Mouse (Mus musculus): ENCODE data around the gene Atad3a. TPM values are rescaled to one million over a fixed set of nuclear protein-coding genes. Genes with fewer than 3 reads are reported as not detected.
A peak's percentile ranks its signal among the peaks of the same experiment; 100 is the strongest.

The Atad3a gene
- polyA plus RNA-seq, 1 experiment from 2014 or later: 73.3 TPM

DNA sequence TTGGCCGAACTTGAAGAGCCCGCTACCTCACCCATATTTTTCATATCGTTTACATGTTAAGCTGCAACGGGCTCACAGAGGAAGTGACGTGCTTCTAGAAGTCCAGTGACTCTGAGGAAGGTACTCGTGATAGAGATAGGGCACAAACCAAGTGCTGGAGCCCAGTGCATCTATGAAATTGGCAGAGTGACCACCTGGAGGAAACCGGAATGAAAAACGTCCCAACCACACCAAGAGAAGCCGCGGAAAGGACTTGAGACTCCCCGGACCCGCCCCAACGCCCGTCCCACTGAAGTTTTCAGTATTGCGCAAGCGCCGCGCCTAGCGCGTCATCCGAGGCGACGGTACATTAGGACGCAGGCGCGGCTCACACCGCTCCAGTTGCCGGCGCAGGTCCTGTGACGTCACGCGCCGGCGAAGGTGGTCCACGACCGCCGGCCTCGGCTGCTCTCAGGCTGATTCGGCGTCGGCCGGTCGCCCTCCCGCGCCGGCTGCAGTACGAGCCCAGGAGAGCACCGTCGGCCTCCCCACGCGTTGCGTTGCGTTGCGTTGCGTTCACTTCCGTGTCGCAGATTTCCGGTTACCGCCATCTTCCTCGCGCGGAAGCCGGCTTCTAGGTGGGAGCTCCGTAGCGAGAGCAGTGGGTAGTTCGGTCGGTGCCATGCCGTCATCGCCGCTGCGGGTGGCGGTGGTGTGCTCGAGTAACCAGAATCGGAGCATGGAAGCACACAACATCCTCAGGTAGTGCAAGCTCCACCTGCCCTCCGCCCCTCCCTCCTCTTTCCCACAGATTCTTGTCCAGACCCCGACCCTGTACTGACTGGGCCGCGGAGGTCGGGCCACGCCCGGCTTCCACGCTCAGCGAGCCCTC, 55.9 kb downstream of the Atad3a start, which contains the start of gene Ssu72:
Gene Ssu72 (plus strand): TSS at position 80 of the 871 bp plus-strand sequence.
- peaks cover 12% of the 10 kb centered on the region for H3K4me1 ChIP-seq (replicated peaks; ENCODE audit: control insufficient read depth, insufficient read depth, low read length)
- peak within 1 kb of the TSS; percentile 85 for H3K4me2 ChIP-seq (ENCODE audit: low read depth, low read length)
- peak within 1 kb of the TSS; percentile 93 for H3K9ac ChIP-seq (ENCODE audit: low read length)
- H3K36me3 ChIP-seq (ENCODE audit: control insufficient read depth, insufficient read depth, low read length): no peaks in the 10 kb centered on the region
- peak within 1 kb of the TSS; percentile 97 for H3K27ac ChIP-seq (ENCODE audit: low read length)
- peak; percentile 95 for ATAC-seq (ENCODE audit: low read depth)
- under 1% methylated on average over 77 of the region's 83 CpGs for WGBS
- H3K9me3 ChIP-seq (ENCODE audit: control insufficient read depth, low read length): no peaks in the 10 kb centered on the region
- H3K27me3 ChIP-seq (ENCODE audit: control insufficient read depth, insufficient read depth, low read depth, low read length): no peaks in the 10 kb centered on the region
- peak within 1 kb of the TSS; percentile 95 for H3K4me3 ChIP-seq (ENCODE audit: low read length)

DNA sequence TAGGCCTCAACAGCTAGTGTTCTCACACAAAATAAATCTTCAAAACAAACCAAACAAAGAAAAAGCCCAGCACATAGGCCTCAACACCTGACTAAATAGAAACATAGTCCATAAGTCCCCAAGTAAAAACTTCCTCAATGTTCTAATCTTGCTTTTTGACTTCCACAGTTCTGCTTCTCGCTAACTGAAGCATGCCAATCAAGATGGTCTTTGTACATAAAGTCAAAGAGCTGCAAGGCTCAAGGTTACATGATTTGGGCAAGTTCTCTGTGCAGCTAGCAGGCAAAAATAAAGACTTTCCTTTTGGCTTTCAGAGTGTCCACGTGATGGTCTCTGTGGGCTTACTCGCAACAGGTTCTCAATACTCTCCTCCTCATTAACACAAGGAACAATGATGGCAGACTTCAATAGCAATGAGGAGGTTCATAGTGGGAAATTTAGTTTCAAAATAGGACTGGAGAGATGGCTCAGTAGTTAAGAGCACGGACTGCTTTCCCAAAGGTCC, 57.4 kb downstream of the Atad3a start:
- Histone ChIP-seq H3K27ac (ENCODE audit: low read length) (no peak overlapping the region), H3K9me3 (ENCODE audit: control insufficient read depth, low read length) (no peaks in the 10 kb centered on the region), H3K4me2 (ENCODE audit: low read depth, low read length) (no peak overlapping the region), H3K36me3 (ENCODE audit: control insufficient read depth, insufficient read depth, low read length) (no peaks in the 10 kb centered on the region), H3K4me1 (replicated peaks; ENCODE audit: control insufficient read depth, insufficient read depth, low read length) (peaks cover 12% of the 10 kb centered on the region), H3K27me3 (ENCODE audit: control insufficient read depth, insufficient read depth, low read depth, low read length) (no peaks in the 10 kb centered on the region), H3K4me3 (ENCODE audit: low read length) (no peak overlapping the region), H3K9ac (ENCODE audit: low read length) (no peak overlapping the region)
- no peak for ATAC-seq (ENCODE audit: low read depth)
- WGBS: 94% methylated on average over 4 of the region's 4 CpGs

DNA sequence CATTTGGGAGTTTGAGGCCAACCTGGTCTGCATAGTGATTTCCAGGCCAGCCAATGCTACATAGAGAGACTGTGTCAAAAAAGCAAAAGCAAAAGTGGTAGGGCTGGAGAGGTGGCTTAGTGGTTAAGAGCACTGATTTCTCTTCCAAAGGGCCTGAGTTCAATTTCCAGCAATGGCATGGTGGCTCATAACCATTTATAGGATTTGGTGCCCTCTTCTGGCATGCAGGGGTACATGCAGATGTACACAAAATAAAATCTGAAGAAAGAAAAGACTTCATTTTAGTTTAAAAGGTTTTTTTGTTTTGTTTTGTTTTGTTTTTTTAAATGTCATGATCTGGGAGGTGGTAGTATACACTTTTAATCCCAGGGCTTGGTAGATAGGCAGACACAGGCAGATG, 60.5 kb downstream of the Atad3a start:
- no peak overlapping the region for H3K4me3 ChIP-seq (ENCODE audit: low read length)
- H3K9ac ChIP-seq (ENCODE audit: low read length): no peak overlapping the region
- no peak overlapping the region for H3K4me2 ChIP-seq (ENCODE audit: low read depth, low read length)
- no peaks in the 10 kb centered on the region for H3K36me3 ChIP-seq (ENCODE audit: control insufficient read depth, insufficient read depth, low read length)
- H3K4me1 ChIP-seq (replicated peaks; ENCODE audit: control insufficient read depth, insufficient read depth, low read length): peaks cover 3% of the 10 kb centered on the region; the same call in 1 of the 2 replicates
- no peak overlapping the region for H3K27ac ChIP-seq (ENCODE audit: low read length)
- no peaks in the 10 kb centered on the region for H3K9me3 ChIP-seq (ENCODE audit: control insufficient read depth, low read length)
- ATAC-seq (ENCODE audit: low read depth): no peak
- peaks cover 2% of the 10 kb centered on the region; the same call in 1 of the 2 replicates for H3K27me3 ChIP-seq (ENCODE audit: control insufficient read depth, insufficient read depth, low read depth, low read length)

DNA sequence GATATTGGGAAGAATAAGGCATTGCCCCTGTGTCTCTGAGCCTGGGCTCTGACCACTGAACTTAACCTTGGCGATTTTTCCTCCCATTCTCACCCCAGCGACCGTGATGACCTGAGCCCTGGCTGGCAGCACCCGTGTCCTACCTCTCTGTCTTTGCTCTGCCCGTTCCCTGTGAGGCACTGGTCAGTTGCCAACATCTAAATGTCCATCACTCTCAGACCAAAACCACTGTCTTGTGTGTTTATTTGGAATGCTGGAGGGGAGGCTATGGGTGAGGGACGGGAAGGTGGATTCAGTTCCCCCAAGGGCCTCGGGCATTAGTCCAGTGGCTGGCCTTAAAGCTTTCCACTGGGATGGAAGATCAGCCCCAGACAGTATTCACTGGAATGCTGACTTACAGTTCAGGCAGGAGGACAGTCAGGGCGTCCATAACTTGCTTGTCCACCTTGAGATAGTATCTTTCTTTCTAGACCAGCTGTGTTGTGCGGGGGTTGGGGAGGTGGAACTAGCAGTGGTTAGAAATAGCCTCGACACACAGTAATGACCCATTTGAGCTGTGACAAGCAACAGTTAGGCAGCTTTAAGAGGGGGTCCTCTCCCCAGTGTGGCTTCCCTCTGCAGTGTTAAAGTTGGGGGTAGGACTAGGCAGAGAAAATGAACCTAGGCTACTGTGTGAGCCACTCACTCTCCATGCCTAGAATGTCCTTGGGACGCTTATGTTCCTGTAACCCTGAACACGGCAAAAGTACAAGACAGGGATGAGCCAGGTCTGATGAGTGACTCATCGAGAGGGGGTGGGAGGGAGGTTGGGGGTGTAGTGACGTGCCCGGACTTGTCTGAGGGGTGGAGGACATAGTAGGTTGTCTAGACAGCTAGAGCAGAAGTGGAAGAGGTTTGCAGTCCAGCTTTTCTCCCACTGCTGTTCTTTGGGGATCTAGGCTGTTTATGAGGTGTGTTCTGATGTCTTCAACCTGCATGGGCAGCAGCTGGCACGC, 64.3 kb downstream of the Atad3a start:
- no peak overlapping the region for H3K27ac ChIP-seq (ENCODE audit: low read length)
- H3K27me3 ChIP-seq (ENCODE audit: control insufficient read depth, insufficient read depth, low read depth, low read length): peaks cover 7% of the 10 kb centered on the region; the same call in 1 of the 2 replicates
- no peaks in the 10 kb centered on the region for H3K9me3 ChIP-seq (ENCODE audit: control insufficient read depth, low read length)
- no peak for ATAC-seq (ENCODE audit: low read depth)
- H3K4me3 ChIP-seq (ENCODE audit: low read length): no peak overlapping the region
- H3K9ac ChIP-seq (ENCODE audit: low read length): no peak overlapping the region
- no peak overlapping the region for H3K4me2 ChIP-seq (ENCODE audit: low read depth, low read length)
- WGBS: 68% methylated on average over 16 of the region's 16 CpGs
- H3K4me1 ChIP-seq (replicated peaks; ENCODE audit: control insufficient read depth, insufficient read depth, low read length): peaks cover 4% of the 10 kb centered on the region; the same call in 1 of the 2 replicates
- no peaks in the 10 kb centered on the region for H3K36me3 ChIP-seq (ENCODE audit: control insufficient read depth, insufficient read depth, low read length)

DNA sequence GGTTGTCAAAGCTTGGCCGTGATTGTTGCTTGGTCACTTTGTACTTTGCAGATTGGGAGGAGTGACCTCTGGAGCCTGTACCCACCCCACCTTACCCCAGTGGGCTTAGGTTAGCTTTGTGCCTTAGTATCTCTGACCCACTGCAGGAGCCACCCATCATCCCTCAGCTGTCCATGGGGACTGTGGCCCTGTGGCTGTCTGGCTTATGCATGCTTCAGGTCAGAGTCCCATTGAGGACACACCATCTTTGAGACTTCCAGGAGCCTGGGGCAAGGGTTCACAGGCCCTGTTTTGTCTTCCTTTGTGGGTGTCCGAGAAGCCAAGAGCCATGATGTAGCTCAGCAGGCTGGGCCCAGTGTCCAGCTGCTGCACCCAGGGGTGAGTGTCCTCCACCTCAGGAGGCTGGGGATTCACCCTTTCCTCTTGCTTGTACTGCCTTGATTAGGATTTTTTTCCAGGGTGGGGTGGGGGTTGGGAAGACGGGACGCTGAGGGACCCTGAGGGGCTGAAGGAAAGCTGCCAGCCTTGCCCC, 65.3 kb downstream of the Atad3a start:
- H3K4me1 ChIP-seq (replicated peaks; ENCODE audit: control insufficient read depth, insufficient read depth, low read length): peaks cover 4% of the 10 kb centered on the region; the same call in 1 of the 2 replicates
- H3K9me3 ChIP-seq (ENCODE audit: control insufficient read depth, low read length): no peaks in the 10 kb centered on the region
- peak overlapping the region; percentile 89; the same call in 1 of the 2 replicates for H3K4me2 ChIP-seq (ENCODE audit: low read depth, low read length)
- H3K27ac ChIP-seq (ENCODE audit: low read length): no peak overlapping the region
- peaks cover 7% of the 10 kb centered on the region; the same call in 1 of the 2 replicates for H3K27me3 ChIP-seq (ENCODE audit: control insufficient read depth, insufficient read depth, low read depth, low read length)
- no peak for ATAC-seq (ENCODE audit: low read depth)
- no peaks in the 10 kb centered on the region for H3K36me3 ChIP-seq (ENCODE audit: control insufficient read depth, insufficient read depth, low read length)
- WGBS: 83% methylated on average over 4 of the region's 4 CpGs
- H3K4me3 ChIP-seq (ENCODE audit: low read length): peak overlapping the region; percentile 74; the same call in 1 of the 2 replicates
- no peak overlapping the region for H3K9ac ChIP-seq (ENCODE audit: low read length)

DNA sequence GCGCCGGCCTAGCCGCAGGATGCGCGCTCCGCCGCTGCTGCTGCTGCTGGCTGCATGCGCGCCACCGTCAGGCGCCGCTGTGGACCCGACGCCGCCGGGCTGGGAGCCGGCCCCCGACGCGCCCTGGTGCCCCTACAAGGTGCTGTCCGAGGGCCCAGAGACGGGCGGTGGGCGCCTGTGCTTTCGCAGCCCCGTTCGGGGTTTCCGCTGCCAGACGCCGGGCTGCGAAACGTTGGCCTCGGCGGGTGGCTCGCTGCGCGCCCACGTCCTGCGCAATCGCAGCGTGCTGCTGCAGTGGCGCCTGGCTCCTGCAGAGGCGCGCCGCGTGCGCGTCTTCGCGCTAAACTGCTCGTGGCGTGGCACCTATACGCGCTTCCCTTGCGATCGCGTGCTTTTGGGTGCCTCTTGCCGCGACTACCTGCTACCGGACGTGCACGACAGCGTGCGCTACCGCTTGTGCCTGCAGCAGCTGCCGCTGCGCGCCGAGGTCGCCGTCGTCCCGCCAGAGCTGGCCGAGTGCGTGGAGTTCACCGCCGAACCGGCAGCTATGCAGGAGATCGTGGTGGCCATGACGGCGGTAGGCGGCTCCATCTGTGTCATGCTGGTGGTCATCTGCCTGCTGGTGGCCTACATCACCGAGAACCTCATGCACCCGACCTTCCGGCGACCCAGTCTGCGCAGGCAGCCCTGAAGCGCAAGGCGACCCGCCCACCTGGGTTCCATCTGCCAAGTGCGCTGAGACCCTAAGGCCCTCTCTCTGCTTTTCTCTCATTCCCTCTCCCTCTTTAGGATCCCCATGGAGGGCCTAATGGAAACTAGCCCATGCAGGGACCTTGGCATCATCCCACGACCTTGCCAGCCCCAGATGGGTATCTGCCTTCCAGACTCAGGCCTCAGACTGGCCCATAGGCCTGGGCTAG, 66.2 kb downstream of the Atad3a start:
- no peak overlapping the region for H3K27ac ChIP-seq (ENCODE audit: low read length)
- no peaks in the 10 kb centered on the region for H3K9me3 ChIP-seq (ENCODE audit: control insufficient read depth, low read length)

DNA sequence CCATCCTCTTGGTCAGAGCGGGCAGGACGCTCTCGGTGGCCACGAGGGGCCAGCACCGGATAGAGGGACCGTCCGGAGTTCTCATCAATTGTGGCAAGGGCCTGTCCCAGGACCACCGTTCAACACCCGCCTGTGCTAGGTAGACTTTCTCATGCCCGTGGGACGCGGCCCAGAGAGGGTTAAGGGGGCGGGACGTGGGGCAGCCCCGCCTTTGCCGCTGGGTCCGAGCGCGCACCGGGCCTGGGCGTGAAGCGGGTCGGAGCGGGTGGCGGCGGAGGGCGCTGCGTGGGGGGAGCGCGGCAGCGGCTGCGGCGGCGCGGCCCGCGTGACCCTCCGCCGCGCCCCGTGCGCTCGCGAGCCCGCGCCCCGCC, 66.8 kb downstream of the Atad3a start, which contains the start of gene Fndc10:
Gene Fndc10 (plus strand): TSS at position 232 of the 371 bp plus-strand sequence.
- Histone ChIP-seq H3K27me3 (ENCODE audit: control insufficient read depth, insufficient read depth, low read depth, low read length) (peaks cover 7% of the 10 kb centered on the region; the same call in 1 of the 2 replicates), H3K36me3 (ENCODE audit: control insufficient read depth, insufficient read depth, low read length) (no peaks in the 10 kb centered on the region), H3K4me3 (ENCODE audit: low read length) (peak within 1 kb of the TSS; percentile 74), H3K27ac (ENCODE audit: low read length) (no peak within 1 kb of the TSS), H3K9ac (ENCODE audit: low read length) (peak within 1 kb of the TSS; percentile 73), H3K4me1 (replicated peaks; ENCODE audit: control insufficient read depth, insufficient read depth, low read length) (peaks cover 4% of the 10 kb centered on the region; the same call in 1 of the 2 replicates), H3K4me2 (ENCODE audit: low read depth, low read length) (peak within 1 kb of the TSS; percentile 89), H3K9me3 (ENCODE audit: control insufficient read depth, low read length) (no peaks in the 10 kb centered on the region)
- ATAC-seq (ENCODE audit: low read depth): peak; percentile 86
- under 1% methylated on average over 46 of the region's 47 CpGs for WGBS

More for the DNA sequence above, 66.2 kb downstream of the Atad3a start:
- peak overlapping the region; percentile 73 for H3K9ac ChIP-seq (ENCODE audit: low read length)
- ATAC-seq (ENCODE audit: low read depth): peak; percentile 77
- H3K36me3 ChIP-seq (ENCODE audit: control insufficient read depth, insufficient read depth, low read length): no peaks in the 10 kb centered on the region
- peak overlapping the region; percentile 74 for H3K4me3 ChIP-seq (ENCODE audit: low read length)
- WGBS: under 1% methylated on average over 88 of the region's 92 CpGs
- peak overlapping the region; percentile 89 for H3K4me2 ChIP-seq (ENCODE audit: low read depth, low read length)
- H3K4me1 ChIP-seq (replicated peaks; ENCODE audit: control insufficient read depth, insufficient read depth, low read length): peaks cover 4% of the 10 kb centered on the region; the same call in 1 of the 2 replicates
- H3K27me3 ChIP-seq (ENCODE audit: control insufficient read depth, insufficient read depth, low read depth, low read length): peaks cover 7% of the 10 kb centered on the region; the same call in 1 of the 2 replicates

DNA sequence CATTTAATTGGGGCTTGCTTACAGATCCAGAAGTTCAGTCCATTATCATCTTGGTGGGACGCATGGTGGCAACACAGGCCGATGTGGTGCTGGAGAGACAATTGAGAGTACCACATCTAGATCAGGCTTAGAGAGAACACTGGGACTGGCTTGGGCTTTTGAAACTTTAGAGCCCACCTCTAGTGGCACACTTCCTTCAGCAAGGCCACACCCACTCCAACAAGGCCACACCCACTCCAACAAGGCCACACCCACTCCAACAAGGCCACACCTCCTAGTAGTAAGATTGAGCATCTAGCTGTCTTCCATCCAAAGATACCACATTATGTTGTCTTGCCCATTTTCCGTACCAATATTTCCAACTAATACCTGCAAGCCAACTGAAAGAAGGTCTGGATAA, 68.5 kb downstream of the Atad3a start:
- no peaks in the 10 kb centered on the region for H3K9me3 ChIP-seq (ENCODE audit: control insufficient read depth, low read length)
- no peak for ATAC-seq (ENCODE audit: low read depth)
- no peak overlapping the region for H3K4me2 ChIP-seq (ENCODE audit: low read depth, low read length)
- WGBS: 94% methylated on average over 3 of the region's 3 CpGs
- H3K4me1 ChIP-seq (replicated peaks; ENCODE audit: control insufficient read depth, insufficient read depth, low read length): peaks cover 4% of the 10 kb centered on the region; the same call in 1 of the 2 replicates
- no peak overlapping the region for H3K27ac ChIP-seq (ENCODE audit: low read length)
- no peaks in the 10 kb centered on the region for H3K36me3 ChIP-seq (ENCODE audit: control insufficient read depth, insufficient read depth, low read length)
- no peak overlapping the region for H3K9ac ChIP-seq (ENCODE audit: low read length)
- no peak overlapping the region for H3K4me3 ChIP-seq (ENCODE audit: low read length)
- peaks cover 7% of the 10 kb centered on the region; the same call in 1 of the 2 replicates for H3K27me3 ChIP-seq (ENCODE audit: control insufficient read depth, insufficient read depth, low read depth, low read length)
